Mouse (Mus musculus) C2C12 (cell line): ENCODE measurements at regions not wholly inside any gene's neighbourhood (a gene's known extent, or its start where the extent isn't known, plus 50 kb on each side); places are given as distances from the start of the nearest gene placed in this dataset.

Experiments
- CTCF ChIP-seq: IDR thresholded peaks from one replicate; pipeline ENCODE4 v1.5.1; 2011; ENCODE audit not compliant: control insufficient read depth, insufficient read depth, insufficient read length
- FOSL1 ChIP-seq: IDR thresholded peaks from one replicate; pipeline ENCODE4 v1.8.0; 2011; ENCODE audit warnings: mild to moderate bottlenecking, low read length; ENCODE audit not compliant: poor library complexity, insufficient read depth, severe bottlenecking
- MYOD1 ChIP-seq: IDR thresholded peaks from one replicate; pipeline ENCODE4 v1.6.1; 2011; ENCODE audit warnings: low read depth; ENCODE audit not compliant: control insufficient read depth, insufficient read length
- USF1 ChIP-seq: IDR thresholded peaks from one replicate; pipeline ENCODE4 v1.6.1; 2011; ENCODE audit warnings: low read depth, mild to moderate bottlenecking, control low read depth, moderate library complexity

- TF ChIP-seq CTCF: no peak
- no peak for TF ChIP-seq USF1
- TF ChIP-seq FOSL1: no peak
- TF ChIP-seq MYOD1: no peak
Observed at GRCm38 (mm10) chr13:82874091-82874490, 629.7 kb upstream of the Mef2c start.
